Mouse (Mus musculus) kidney, adult 2 months (tissue): ENCODE data around the gene Rnf186. TPM values are rescaled to one million over a fixed set of nuclear protein-coding genes. Genes with fewer than 3 reads are reported as not detected.

Experiments
- DNase-seq: peaks from one replicate; pipeline ENCODE4 v3.0.0; 2021
- H3K27ac ChIP-seq: fragments of 200-500 bp; 2 replicates; pipeline ENCODE4 v1.5.1; 2012; ENCODE audit warnings: low read depth, low read length, control low read depth, inconsistent platforms; ENCODE audit not compliant: insufficient read depth
- H3K27me3 ChIP-seq: fragments of 200-500 bp; replicated peaks from 2 replicates; pipeline ENCODE4 v1.6.1; 2012; ENCODE audit warnings: mild to moderate bottlenecking, moderate library complexity, low read length, inconsistent platforms; ENCODE audit not compliant: control insufficient read depth, insufficient read depth
- H3K36me3 ChIP-seq: fragments of 200-500 bp; 2 replicates; pipeline ENCODE4 v1.6.1; 2012; ENCODE audit warnings: mild to moderate bottlenecking, moderate library complexity, low read length, inconsistent platforms; ENCODE audit not compliant: control insufficient read depth, insufficient read depth
- H3K4me1 ChIP-seq: fragments of 200-500 bp; 2 replicates; pipeline ENCODE4 v1.6.1; 2011; ENCODE audit warnings: low read length; ENCODE audit not compliant: control insufficient read depth, insufficient read depth
- H3K4me3 ChIP-seq: fragments of 200-500 bp; 2 replicates; pipeline ENCODE4 v1.5.1; 2011; ENCODE audit warnings: mild to moderate bottlenecking, low read depth, low read length, control low read depth; ENCODE audit not compliant: insufficient read depth
- CTCF ChIP-seq: fragments of 200-500 bp; conservative IDR thresholded peaks from 2 replicates; pipeline ENCODE4 v1.5.1; 2011; ENCODE audit warnings: low read depth, mild to moderate bottlenecking, control low read depth, low read length, moderate library complexity, mixed read lengths; ENCODE audit not compliant: insufficient read depth, insufficient read length
- POLR2A ChIP-seq: fragments of 200-500 bp; IDR thresholded peaks from one replicate; pipeline ENCODE4 v1.6.1; 2011; ENCODE audit warnings: low read depth, low read length, control low read depth
- WGBS: fragments of 180-500 bp; shearing (Covaris S2); methylation state at CpG from one replicate; pipeline ENCODE4 v1.1.7; 2018; 5-methylcytosine and 5-hydroxymethylcytosine counted together
- polyA plus RNA-seq: library from polyadenylated mRNA; depleted of rRNA; stranded (reverse); fragments of >200 nt; gene quantifications from 2 replicates; pipeline ENCODE4 v1.2.3, GENCODE M21; 2012; rRNA removed

Gene Rnf186
- polyA plus RNA-seq, result 126 and 171 TPM in 2 replicates

- H3K4me1 ChIP-seq, result peaks cover 26% of the 10 kb centered on the region; the same call in 1 of the 2 replicates
- peak within 1 kb of the TSS; percentile 78 for H3K27ac ChIP-seq
- WGBS, result 43% methylated on average over 13 of the region's 13 CpGs
- TF ChIP-seq CTCF (peak; percentile 34), POLR2A (peak; percentile 80)
- H3K36me3 ChIP-seq, result no peaks in the 10 kb centered on the region
- peak within 1 kb of the TSS; percentile 68 for H3K4me3 ChIP-seq
- DNase-seq, result peak; percentile 95
- no peaks in the 10 kb centered on the region for H3K27me3 ChIP-seq
Measured at GRCm38 (mm10) chr4:138966866-138967265, at the start of gene Rnf186. TSS of gene Rnf186 (plus strand) at chr4:138967112.

DNA sequence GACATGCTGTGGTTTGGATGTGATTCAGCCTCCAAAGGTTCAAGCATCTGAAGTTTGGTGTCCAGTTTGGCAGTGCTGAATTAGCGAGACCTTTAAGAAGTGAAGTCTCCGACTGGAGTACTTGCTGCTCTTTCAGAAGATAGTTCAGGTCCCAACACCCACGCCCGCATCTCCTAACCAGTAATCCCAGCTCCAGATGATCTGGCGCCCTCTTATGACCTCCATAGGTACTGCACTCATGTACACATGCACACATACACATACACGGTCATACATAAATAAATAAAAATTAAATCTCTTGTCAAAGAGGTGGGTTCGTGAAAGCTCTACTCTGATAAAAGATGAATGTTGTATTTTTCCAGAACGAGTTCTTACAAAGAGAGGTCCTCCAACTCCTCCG lies 49.6 kb upstream of the Rnf186 start:
- DNase-seq, result no peak
- no peak overlapping the region for H3K27ac ChIP-seq
- H3K27me3 ChIP-seq, result no peaks in the 10 kb centered on the region
- no peak overlapping the region for H3K4me3 ChIP-seq
- H3K4me1 ChIP-seq, result peaks cover 3% of the 10 kb centered on the region; the same call in 1 of the 2 replicates
- WGBS, result 85% methylated on average over 9 of the region's 9 CpGs
- TF ChIP-seq CTCF (no peak), POLR2A (no peak)
- no peaks in the 10 kb centered on the region for H3K36me3 ChIP-seq

GRCm38 (mm10) chr4:138921254-138922130 lies 45.4 kb upstream of the Rnf186 start:
- Histone ChIP-seq H3K36me3 (no peaks in the 10 kb centered on the region), H3K27ac (no peak overlapping the region), H3K4me3 (no peak overlapping the region), H3K27me3 (no peaks in the 10 kb centered on the region), H3K4me1 (no peaks in the 10 kb centered on the region)
- 41% methylated on average over 20 of the region's 20 CpGs for WGBS
- DNase-seq, result no peak
- TF ChIP-seq POLR2A, result no peak

DNA sequence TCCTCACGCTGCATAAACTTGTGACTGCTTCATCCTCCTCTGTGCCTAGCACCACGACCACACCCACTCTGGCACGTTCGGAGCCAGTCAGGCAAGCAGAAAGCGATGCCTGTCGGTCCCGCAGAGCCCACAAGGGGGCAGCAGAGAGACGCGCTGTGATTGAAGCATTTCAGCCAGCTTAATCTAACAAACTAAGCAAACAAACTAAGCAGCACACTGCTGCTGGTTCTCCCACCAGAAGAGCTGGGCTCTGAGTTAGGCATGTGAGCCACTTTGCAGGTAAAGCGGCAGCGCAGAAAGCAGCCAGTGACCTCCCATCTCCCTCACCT lies 44.8 kb upstream of the Rnf186 start:
- DNase-seq, result peak; percentile 97
- under 1% methylated on average over 11 of the region's 11 CpGs for WGBS

DNA sequence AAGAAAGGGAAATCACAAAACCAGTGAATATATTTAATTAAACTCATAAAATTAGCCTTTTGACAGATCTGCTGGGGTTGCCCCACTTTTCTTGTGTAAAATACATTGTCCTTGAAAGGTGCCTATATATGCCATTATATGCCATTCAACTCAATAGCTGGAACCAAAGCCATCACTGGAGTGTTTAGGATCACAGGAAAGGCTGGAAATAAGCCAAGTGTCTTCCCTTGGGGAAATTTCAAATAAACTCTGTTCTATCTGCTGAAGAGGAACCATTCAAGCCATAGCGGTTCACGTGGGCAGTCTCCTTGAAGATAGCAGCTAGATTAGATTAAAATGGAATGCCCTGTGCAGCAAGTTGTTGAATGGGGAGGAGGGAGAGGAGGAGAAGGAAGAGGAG lies 41.4 kb upstream of the Rnf186 start:
- TF ChIP-seq CTCF (no peak), POLR2A (no peak)
- H3K4me1 ChIP-seq, result no peaks in the 10 kb centered on the region
- H3K27me3 ChIP-seq, result no peaks in the 10 kb centered on the region
- DNase-seq, result no peak
- no peaks in the 10 kb centered on the region for H3K36me3 ChIP-seq
- H3K4me3 ChIP-seq, result no peak overlapping the region
- 59% methylated on average over 2 of the region's 2 CpGs for WGBS
- no peak overlapping the region for H3K27ac ChIP-seq

More for the DNA sequence above, 44.8 kb upstream of the Rnf186 start:
- no peaks in the 10 kb centered on the region for H3K27me3 ChIP-seq
- no peaks in the 10 kb centered on the region for H3K4me1 ChIP-seq
- TF ChIP-seq CTCF, result peak; percentile 99
- TF ChIP-seq POLR2A, result no peak
- H3K4me3 ChIP-seq, result no peak overlapping the region
- no peaks in the 10 kb centered on the region for H3K36me3 ChIP-seq
- H3K27ac ChIP-seq, result no peak overlapping the region

DNA sequence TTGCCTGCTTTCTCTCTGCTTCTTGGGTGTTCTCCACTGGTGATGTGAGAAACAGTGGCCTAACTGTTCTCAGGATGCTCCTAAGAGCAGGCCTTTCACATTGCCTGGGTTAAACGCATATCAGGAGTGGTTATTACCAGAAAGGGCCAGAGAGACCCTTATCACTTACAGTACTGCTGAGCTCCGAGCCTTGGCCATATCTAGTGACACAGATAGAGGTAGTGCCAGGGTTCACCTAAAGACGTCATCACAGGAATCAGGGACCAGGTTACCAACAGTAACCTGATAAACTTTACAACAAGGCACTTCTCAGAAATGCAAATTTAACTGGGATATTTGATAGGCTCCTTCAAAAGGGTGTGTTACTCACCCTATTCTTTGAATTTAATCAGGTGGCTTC lies 33.0 kb upstream of the Rnf186 start:
- H3K27ac ChIP-seq, result no peak overlapping the region
- no peak overlapping the region for H3K4me3 ChIP-seq
- no peaks in the 10 kb centered on the region for H3K27me3 ChIP-seq
- no peak for DNase-seq
- TF ChIP-seq CTCF (no peak), POLR2A (no peak)
- no peaks in the 10 kb centered on the region for H3K4me1 ChIP-seq
- 72% methylated on average over 3 of the region's 3 CpGs for WGBS
- H3K36me3 ChIP-seq, result no peaks in the 10 kb centered on the region

GRCm38 (mm10) chr4:138934456-138935145 lies 32.3 kb upstream of the Rnf186 start:
- Histone ChIP-seq H3K27me3 (no peaks in the 10 kb centered on the region), H3K27ac (no peak overlapping the region), H3K36me3 (no peaks in the 10 kb centered on the region), H3K4me3 (no peak overlapping the region), H3K4me1 (peaks cover 5% of the 10 kb centered on the region; the same call in 1 of the 2 replicates)
- no peak for DNase-seq
- TF ChIP-seq POLR2A, result no peak
- TF ChIP-seq CTCF, result no peak
- WGBS, result 79% methylated on average over 11 of the region's 11 CpGs
